Mouse (Mus musculus) hindbrain, postnatal 0 days (tissue): ENCODE results near the gene Ms4a6b. TPM values are rescaled to one million over a fixed set of nuclear protein-coding genes. Genes with fewer than 3 reads are reported as not detected.
"Not testable (repeated sequence)": the region's sequence is repeated elsewhere in the genome, so short reads cannot be mapped to it uniquely, and the experiment has no call there.

Experiments used
- ATAC-seq: fragments of 200-750 bp; cut with Nextera tagmentation; 2 replicates; pipeline ENCODE4 v1.8.0; 2017; ENCODE audit warnings: mild to moderate bottlenecking, moderate TSS enrichment, moderate library complexity
- DNase-seq: peaks from one replicate; pipeline ENCODE4 v3.0.0-alpha.2; 2015; ENCODE audit warnings: low spot score
- H3K27ac ChIP-seq: fragments of 300-500 bp; sonication (generic); 2 replicates; pipeline ENCODE4 v1.5.1; 2014; ENCODE audit warnings: mild to moderate bottlenecking
- H3K27me3 ChIP-seq: fragments of 300-500 bp; sonication (generic); 2 replicates; pipeline ENCODE4 v1.6.1; 2014; ENCODE audit warnings: low read length, mixed read lengths; ENCODE audit not compliant: insufficient read depth
- H3K36me3 ChIP-seq: fragments of 300-500 bp; sonication (generic); 2 replicates; pipeline ENCODE4 v1.6.1; 2014; ENCODE audit warnings: low read length, mixed read lengths; ENCODE audit not compliant: insufficient read depth
- H3K4me1 ChIP-seq: fragments of 300-500 bp; sonication (generic); 2 replicates; pipeline ENCODE4 v1.6.1; 2014; ENCODE audit warnings: antibody characterized with exemption, low read length, mixed read lengths; ENCODE audit not compliant: insufficient read depth
- H3K4me2 ChIP-seq: fragments of 300-500 bp; sonication (generic); 2 replicates; pipeline ENCODE4 v1.6.1; 2014; ENCODE audit warnings: low read depth, mild to moderate bottlenecking, low read length, moderate library complexity, mixed read lengths
- H3K4me3 ChIP-seq: fragments of 300-500 bp; sonication (generic); 2 replicates; pipeline ENCODE4 v1.5.1; 2014; ENCODE audit warnings: low read length
- H3K9ac ChIP-seq: fragments of 300-500 bp; sonication (generic); replicated peaks from 2 replicates; pipeline ENCODE4 v1.6.1; 2014; ENCODE audit warnings: mild to moderate bottlenecking, low read length, moderate library complexity, mixed read lengths
- H3K9me3 ChIP-seq: fragments of 300-500 bp; sonication (generic); 2 replicates; pipeline ENCODE4 v1.6.1; 2016; ENCODE audit warnings: low read length, mixed read lengths
- CTCF ChIP-seq: IDR thresholded peaks from 2 replicates; pipeline ENCODE4 v1.5.1; 2016; ENCODE audit warnings: antibody characterized with exemption, control low read depth, low read depth
- WGBS: fragments of 180-500 bp; shearing (Covaris S2); extraction: QIAGEN DNeasy Blood & Tissue Kit; methylation state at CpG from one replicate; pipeline ENCODE4 v1.1.7; 2014; 5-methylcytosine and 5-hydroxymethylcytosine counted together
- polyA plus RNA-seq: library from polyadenylated mRNA; unstranded; fragments of >200 nt; fragmentation: Nextera tagmentation; extraction: Ambion mirVana; gene quantifications from 2 replicates; pipeline ENCODE4 v1.2.1, GENCODE M21; 2015
- total RNA-seq: library from RNA; depleted of rRNA; stranded (reverse); fragments of >200 nt; gene quantifications from 2 replicates; pipeline ENCODE4 v1.2.3, GENCODE M21; 2014

Gene Ms4a6b
- total and polyA plus RNA-seq, 2 experiments from 2014 or later: 2.6 to 8.7 TPM

DNA sequence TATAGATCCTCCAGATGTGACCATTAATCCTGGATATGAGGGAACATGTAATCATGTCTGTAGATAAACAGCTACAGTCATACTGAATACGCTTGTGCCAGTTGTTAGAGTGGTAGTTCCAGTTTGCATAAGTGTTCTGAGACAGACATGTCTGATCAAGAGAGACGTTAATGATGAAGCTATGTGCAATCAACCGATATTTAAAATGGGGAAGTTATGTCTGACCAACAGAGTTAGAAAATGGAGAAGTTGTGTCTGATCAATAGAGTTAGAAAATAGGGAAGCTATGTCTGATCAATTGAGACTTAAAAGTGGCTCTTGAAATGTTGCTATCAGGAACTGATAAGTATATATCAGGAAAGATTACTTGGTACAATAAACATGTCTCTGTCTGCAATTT lies 31.0 kb upstream of the Ms4a6b start:
- DNase-seq: no peak
- no peak overlapping the region for H3K4me3 ChIP-seq
- no peak overlapping the region for H3K4me2 ChIP-seq
- H3K36me3 ChIP-seq: no peaks in the 10 kb centered on the region
- TF ChIP-seq CTCF: no peak
- no peak overlapping the region for H3K27ac ChIP-seq
- H3K27me3 ChIP-seq: no peaks in the 10 kb centered on the region
- WGBS: 89% methylated on average over 3 of the region's 3 CpGs
- ATAC-seq: no peak
- H3K4me1 ChIP-seq: no peaks in the 10 kb centered on the region
- H3K9me3 ChIP-seq: no peaks in the 10 kb centered on the region
- H3K9ac ChIP-seq: no peak overlapping the region

DNA sequence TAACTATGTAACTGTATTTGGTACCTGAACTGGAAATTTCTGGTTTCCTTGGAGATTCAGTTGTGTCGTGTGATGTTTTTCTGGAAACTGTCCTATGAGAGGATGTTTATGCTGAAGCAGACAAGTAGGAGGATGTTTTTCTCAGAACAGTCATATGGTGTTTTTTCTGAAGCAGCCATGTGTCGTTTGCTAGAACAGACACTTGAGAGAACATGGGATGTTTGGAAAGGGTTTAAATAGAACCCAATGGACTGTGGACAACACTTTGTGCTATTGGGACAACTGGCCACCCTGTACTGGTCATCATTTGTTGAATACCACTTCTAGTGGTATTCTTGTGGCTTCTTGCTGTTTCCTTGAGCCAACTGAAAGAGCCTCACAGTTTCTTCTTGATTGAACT lies 30.6 kb upstream of the Ms4a6b start, which contains the start of gene Gm8369:
Gene Gm8369 (plus strand): TSS at position 193 of the 400 bp plus-strand sequence.
- Histone ChIP-seq H3K4me1 (no peaks in the 10 kb centered on the region), H3K4me2 (no peak within 1 kb of the TSS), H3K9me3 (no peaks in the 10 kb centered on the region), H3K4me3 (no peak within 1 kb of the TSS), H3K27me3 (no peaks in the 10 kb centered on the region), H3K27ac (no peak within 1 kb of the TSS), H3K36me3 (no peaks in the 10 kb centered on the region), H3K9ac (no peak within 1 kb of the TSS)
- WGBS: 74% methylated on average over 2 of the region's 2 CpGs
- DNase-seq: no peak
- no peak for TF ChIP-seq CTCF
- ATAC-seq: no peak

DNA sequence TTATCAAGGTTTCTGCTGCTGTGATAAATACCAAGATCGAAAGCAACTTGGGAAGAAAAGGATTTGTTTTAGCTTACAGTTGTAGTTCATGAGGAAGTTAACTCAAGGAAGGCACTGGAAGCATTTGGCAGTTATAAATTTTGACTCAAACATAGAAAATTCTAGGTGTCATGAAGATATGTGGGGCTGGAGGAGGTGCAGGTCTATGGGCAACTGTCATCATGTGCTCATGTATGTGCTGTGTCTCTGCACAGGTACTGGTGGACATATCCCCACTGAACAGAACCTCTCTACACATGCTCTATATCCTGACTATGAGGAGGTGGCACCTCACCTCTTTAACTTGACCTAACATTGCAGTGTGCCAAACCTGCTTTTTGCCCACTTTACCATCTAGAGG lies 29.7 kb upstream of the Ms4a6b start:
- DNase-seq (no peak), ATAC-seq (no peak)
- WGBS: 93% methylated on average over 1 of the region's 1 CpGs
- Histone ChIP-seq H3K4me1 (no peaks in the 10 kb centered on the region), H3K27ac (no peak overlapping the region), H3K9ac (no peak overlapping the region), H3K27me3 (no peaks in the 10 kb centered on the region), H3K9me3 (no peaks in the 10 kb centered on the region), H3K36me3 (no peaks in the 10 kb centered on the region), H3K4me2 (no peak overlapping the region), H3K4me3 (no peak overlapping the region)
- no peak for TF ChIP-seq CTCF

DNA sequence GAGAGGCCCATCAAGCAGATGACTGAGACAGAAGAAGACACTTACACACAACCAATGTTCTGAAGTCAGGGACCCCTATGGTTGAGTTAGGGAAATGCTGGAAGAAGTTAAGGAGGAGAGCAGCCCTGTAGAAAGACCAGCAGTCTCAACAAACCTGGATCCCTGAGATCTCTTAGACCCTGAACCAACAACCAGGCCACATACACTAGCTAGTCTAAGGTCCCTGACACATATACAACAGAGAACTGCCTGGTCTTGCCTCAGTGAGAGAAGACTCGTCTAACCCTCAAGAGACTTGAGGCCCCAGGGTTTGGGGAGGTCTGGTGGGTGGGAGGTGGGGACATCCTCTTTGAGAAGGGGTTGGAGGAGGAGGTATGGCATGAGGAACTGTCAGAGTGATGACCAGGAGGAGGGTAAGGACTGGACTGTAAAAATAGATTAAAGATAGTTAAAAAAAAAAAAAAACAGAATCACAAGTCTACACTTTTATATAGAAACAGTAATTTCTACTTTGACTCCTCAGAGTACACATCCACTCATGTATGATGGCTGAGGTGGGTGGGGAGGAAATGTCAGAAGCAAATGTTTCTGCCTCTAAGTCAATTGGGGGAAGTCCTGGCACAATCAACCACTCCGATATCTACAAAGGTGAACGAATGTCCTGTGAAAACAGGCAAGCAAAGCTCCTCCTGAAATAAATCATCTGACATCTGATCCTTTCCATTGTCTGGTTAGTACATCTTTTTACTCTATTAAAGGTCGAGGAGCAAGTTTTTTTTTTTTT lies 24.7 kb upstream of the Ms4a6b start:
- WGBS: 77% methylated on average over 4 of the region's 4 CpGs
- no peak for ATAC-seq
- Histone ChIP-seq H3K27ac (no peak overlapping the region), H3K9me3 (no peaks in the 10 kb centered on the region), H3K4me2 (no peak overlapping the region), H3K36me3 (no peaks in the 10 kb centered on the region), H3K4me1 (no peaks in the 10 kb centered on the region), H3K9ac (no peak overlapping the region), H3K27me3 (no peaks in the 10 kb centered on the region), H3K4me3 (no peak overlapping the region)
- no peak for TF ChIP-seq CTCF
- no peak for DNase-seq

DNA sequence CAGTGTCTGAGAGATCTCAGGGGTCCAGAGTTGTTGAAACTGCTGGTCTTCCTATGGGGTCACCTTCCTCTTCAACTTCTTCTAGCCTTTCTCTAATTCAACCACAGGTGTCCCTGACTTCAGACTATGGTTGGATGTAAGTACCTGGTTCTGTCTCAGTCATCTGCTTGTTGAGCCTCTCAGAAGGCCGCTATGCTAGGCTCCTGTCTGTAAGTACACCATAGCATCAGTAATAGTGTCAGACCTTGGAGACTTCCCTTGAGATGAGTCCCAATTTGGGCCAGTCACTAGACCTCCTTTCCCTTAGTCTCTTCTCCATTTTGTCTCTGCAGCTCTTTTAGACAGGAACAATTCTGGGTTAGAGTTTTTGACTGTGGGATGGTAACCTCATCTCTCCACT lies 23.6 kb upstream of the Ms4a6b start:
- no peak for ATAC-seq
- H3K4me2 ChIP-seq: no peak overlapping the region
- H3K9me3 ChIP-seq: no peaks in the 10 kb centered on the region
- no peak for DNase-seq
- no peak overlapping the region for H3K4me3 ChIP-seq
- no peak overlapping the region for H3K27ac ChIP-seq
- 77% methylated on average over 1 of the region's 1 CpGs for WGBS
- no peaks in the 10 kb centered on the region for H3K4me1 ChIP-seq
- H3K27me3 ChIP-seq: no peaks in the 10 kb centered on the region
- no peak overlapping the region for H3K9ac ChIP-seq
- TF ChIP-seq CTCF: no peak
- no peaks in the 10 kb centered on the region for H3K36me3 ChIP-seq

DNA sequence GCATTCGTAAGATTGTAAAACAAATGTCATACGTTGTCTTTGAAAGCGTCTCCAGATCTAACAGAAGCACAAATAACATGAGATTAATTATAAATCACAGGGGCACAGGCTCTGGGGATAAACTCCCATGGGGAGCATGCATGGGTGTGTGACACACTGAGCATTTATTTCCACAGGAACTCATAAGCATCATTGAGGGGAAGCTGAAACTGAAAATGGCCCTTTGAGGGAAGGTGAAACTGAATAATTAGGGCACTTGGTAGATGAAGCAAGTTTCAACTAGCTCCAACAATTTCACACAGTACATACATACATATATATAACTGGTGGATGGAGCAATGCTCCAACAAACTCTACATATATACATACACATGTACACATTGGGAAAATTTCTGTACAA lies 21.8 kb upstream of the Ms4a6b start:
- Histone ChIP-seq H3K4me1 (no peaks in the 10 kb centered on the region), H3K4me3 (no peak overlapping the region), H3K27ac (no peak overlapping the region), H3K9ac (no peak overlapping the region), H3K27me3 (no peaks in the 10 kb centered on the region), H3K9me3 (no peaks in the 10 kb centered on the region), H3K36me3 (no peaks in the 10 kb centered on the region), H3K4me2 (no peak overlapping the region)
- ATAC-seq (no peak), DNase-seq (no peak)
- TF ChIP-seq CTCF: no peak
- 89% methylated on average over 3 of the region's 3 CpGs for WGBS

DNA sequence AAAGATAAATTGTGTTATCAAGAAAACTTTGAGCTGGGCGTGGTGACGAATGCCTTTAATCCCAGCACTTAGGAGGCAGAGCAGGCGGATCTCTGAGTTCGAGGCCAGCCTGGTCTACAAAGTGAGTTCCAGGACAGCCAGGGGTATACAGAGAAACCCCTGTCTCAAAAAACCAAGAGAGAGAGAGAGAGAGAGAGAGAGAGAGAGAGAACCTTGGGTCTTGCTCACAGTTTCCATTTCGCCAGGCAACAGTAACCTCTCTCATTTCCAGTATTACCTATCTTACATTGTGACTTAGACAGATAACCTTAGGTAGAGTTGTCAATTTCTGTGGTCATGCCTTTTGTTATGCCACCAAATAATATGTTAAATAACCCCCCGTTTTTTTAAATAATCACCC lies 20.0 kb upstream of the Ms4a6b start:
- H3K9ac ChIP-seq: no peak overlapping the region
- WGBS: 85% methylated on average over 6 of the region's 6 CpGs
- H3K27me3 ChIP-seq: no peaks in the 10 kb centered on the region
- ATAC-seq (no peak), DNase-seq (no peak)
- no peaks in the 10 kb centered on the region for H3K4me1 ChIP-seq
- no peak overlapping the region for H3K4me2 ChIP-seq
- no peak for TF ChIP-seq CTCF
- H3K9me3 ChIP-seq: no peaks in the 10 kb centered on the region
- no peak overlapping the region for H3K4me3 ChIP-seq
- no peaks in the 10 kb centered on the region for H3K36me3 ChIP-seq
- no peak overlapping the region for H3K27ac ChIP-seq

DNA sequence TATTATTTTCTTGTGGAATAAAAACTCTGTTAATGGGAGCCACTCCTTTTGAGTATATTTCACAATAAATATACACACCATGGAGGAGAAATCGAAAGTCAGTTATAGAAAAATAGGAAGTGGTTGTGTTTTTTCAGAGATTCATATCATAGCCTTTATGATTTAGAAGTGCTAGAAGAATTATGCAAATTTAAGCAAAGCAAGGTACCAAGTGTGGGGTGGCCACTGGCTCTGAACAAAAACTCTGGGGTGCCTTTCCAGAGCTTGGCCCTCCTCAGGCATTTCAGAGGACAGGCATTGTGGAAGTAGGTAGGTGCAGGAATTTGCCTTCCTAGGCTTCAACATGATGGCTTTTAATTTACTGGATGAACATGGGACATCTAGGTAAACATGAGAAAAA lies 19.0 kb upstream of the Ms4a6b start:
- H3K4me3 ChIP-seq, H3K27ac ChIP-seq, H3K4me1 ChIP-seq, H3K9ac ChIP-seq, H3K9me3 ChIP-seq, H3K36me3 ChIP-seq, H3K4me2 ChIP-seq, ATAC-seq, H3K27me3 ChIP-seq, DNase-seq: not testable (repeated sequence)
- WGBS: 81% methylated on average over 1 of the region's 1 CpGs
